Mouse (Mus musculus) macrophage (primary cell): ENCODE data around the gene Spocd1. TPM values are rescaled to one million over a fixed set of nuclear protein-coding genes. Genes with fewer than 3 reads are reported as not detected.

Source experiments
- H3K27ac ChIP-seq: fragments of 350-480 bp; formaldehyde crosslinking; 2 replicates; pipeline ENCODE4 v1.9.0; 2021
- H3K36me3 ChIP-seq: fragments of 350-480 bp; formaldehyde crosslinking; 2 replicates; pipeline ENCODE4 v1.9.0; 2021; ENCODE audit errors: inconsistent target
- H3K4me3 ChIP-seq: fragments of 350-480 bp; formaldehyde crosslinking; 2 replicates; pipeline ENCODE4 v1.9.0; 2021; ENCODE audit errors: inconsistent target
- H3K79me2 ChIP-seq: fragments of 350-480 bp; formaldehyde crosslinking; 2 replicates; pipeline ENCODE4 v1.9.0; 2021; ENCODE audit errors: inconsistent target
- WGBS: methylation state at CpG from one replicate; pipeline ENCODE4 v1.1.7; 2026; ENCODE audit warnings: inconsistent platforms; ENCODE audit not compliant: missing documents; 5-methylcytosine and 5-hydroxymethylcytosine counted together
- polyA plus RNA-seq: library from polyadenylated mRNA; stranded (reverse); fragments of 250-400 nt; gene quantifications from 3 replicates; pipeline ENCODE4 v1.2.4, GENCODE M21; 2018; ENCODE audit warnings: inconsistent platforms

Spocd1 gene
- polyA plus RNA-seq, 1 experiment from 2014 or later, result not detected

DNA sequence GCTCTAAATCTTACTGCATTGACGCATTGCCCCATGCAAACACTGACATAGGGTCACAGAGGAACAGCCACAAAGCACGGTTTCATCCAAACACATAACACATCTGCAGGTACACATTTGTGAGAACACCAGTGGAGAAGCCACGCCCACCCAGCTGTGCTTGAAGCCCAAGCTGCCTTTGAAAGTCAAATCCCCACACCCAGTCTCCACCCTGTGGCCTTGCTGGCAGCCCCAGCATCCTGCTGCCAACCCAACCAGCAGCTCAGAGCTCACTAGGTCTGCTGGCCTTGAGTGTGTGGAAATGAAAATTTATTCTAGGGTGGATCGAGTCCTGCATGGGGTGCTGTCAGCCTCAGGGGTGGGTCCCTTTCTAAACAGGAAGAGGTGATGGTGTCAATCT lies 48.2 kb downstream of the Spocd1 start:
- no peak overlapping the region for H3K4me3 ChIP-seq
- no peaks in the 10 kb centered on the region for H3K79me2 ChIP-seq
- WGBS, result 82% methylated on average over 4 of the region's 4 CpGs
- no peaks in the 10 kb centered on the region for H3K36me3 ChIP-seq
- H3K27ac ChIP-seq, result no peak overlapping the region

DNA sequence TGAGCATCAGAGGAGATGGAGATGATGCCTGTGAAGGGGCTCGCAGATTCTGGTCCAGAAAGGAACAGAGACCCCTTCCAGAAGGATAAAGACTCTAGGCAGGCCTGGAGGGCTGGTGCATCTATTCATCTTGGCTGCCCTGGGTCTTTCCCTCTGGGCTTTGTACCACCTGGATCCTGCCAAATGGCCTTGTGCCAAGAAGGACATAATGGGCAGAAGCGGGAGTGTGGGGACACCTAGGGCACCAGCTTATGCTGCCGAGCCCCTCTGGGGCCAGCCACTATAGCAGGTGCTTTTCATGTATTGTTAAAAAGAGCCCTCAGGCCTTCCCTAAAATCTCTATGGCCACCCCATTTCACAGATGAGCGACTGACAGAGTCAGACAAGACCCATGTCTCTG lies 49.2 kb downstream of the Spocd1 start:
- Histone ChIP-seq H3K79me2 (no peaks in the 10 kb centered on the region), H3K27ac (no peak overlapping the region), H3K36me3 (no peaks in the 10 kb centered on the region), H3K4me3 (no peak overlapping the region)
- 95% methylated on average over 4 of the region's 4 CpGs for WGBS

DNA sequence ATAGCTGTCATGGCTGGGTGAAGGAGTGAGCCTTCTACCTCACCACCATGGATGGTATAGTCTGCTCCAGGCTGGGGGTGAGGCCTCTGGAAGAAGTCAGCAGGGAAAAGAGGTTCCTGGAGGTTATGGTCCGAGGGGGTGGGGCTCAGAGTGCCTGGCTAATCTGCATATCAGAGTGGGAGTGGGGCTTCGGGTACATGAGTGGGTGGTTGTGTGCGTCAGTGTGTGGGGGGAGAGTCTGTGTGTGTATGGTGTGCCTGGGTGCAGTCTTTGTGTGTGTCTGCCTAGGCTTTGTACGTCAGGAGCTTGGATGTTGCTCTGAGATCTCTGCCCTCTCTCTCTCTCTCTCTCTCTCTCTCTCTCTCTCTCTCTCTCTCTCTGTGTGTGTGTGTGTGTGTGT lies 49.9 kb downstream of the Spocd1 start:
- Histone ChIP-seq H3K79me2 (no peaks in the 10 kb centered on the region), H3K27ac (no peak overlapping the region), H3K36me3 (no peaks in the 10 kb centered on the region), H3K4me3 (no peak overlapping the region)
- 93% methylated on average over 4 of the region's 4 CpGs for whole genome bisulfite sequencing

DNA sequence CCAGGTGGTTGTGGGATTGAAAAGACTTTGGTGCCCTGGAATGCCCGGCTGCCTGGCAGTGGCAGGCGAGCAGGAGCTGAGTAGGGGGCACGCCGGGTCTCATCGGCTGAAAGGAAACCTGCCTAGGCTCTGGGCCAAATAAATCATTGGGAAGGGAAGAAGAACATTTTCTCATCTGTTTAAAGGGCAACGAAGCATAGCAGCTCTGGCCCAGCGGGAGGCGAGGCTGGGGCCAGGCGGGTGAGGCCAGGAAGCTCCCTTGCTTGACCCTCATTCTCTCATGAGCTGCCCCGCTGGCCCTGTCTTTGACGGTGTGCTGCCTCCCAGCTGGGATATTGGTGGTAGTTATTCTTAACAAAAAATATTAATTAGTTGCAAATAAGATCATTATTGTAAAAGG lies 52.6 kb downstream of the Spocd1 start:
- no peak overlapping the region for H3K4me3 ChIP-seq
- no peak overlapping the region for H3K27ac ChIP-seq
- no peaks in the 10 kb centered on the region for H3K79me2 ChIP-seq
- WGBS, result 75% methylated on average over 11 of the region's 11 CpGs
- H3K36me3 ChIP-seq, result no peaks in the 10 kb centered on the region

DNA sequence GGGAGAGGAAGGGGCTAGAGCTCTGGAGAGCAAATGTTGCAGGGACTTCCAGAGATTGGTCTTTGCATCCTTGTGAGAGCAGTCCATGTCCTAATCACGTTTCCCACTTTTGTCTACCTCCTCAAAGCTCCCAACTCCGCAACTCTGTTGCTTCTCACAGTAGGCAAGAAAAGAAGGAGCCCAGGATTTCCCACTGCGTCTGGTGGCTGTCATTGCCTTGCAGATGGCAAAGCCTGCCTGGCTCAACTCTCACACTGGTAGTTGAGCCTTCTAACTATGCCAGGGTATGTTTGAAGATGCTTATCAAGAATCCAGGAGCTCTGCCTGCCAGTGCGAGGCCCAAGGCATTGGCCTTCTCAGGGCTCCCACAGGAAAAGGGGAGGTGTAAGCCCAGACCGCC lies 54.0 kb downstream of the Spocd1 start:
- Histone ChIP-seq H3K4me3 (no peak overlapping the region), H3K27ac (no peak overlapping the region), H3K36me3 (no peaks in the 10 kb centered on the region), H3K79me2 (no peaks in the 10 kb centered on the region)
- WGBS, result 34% methylated on average over 4 of the region's 5 CpGs

DNA sequence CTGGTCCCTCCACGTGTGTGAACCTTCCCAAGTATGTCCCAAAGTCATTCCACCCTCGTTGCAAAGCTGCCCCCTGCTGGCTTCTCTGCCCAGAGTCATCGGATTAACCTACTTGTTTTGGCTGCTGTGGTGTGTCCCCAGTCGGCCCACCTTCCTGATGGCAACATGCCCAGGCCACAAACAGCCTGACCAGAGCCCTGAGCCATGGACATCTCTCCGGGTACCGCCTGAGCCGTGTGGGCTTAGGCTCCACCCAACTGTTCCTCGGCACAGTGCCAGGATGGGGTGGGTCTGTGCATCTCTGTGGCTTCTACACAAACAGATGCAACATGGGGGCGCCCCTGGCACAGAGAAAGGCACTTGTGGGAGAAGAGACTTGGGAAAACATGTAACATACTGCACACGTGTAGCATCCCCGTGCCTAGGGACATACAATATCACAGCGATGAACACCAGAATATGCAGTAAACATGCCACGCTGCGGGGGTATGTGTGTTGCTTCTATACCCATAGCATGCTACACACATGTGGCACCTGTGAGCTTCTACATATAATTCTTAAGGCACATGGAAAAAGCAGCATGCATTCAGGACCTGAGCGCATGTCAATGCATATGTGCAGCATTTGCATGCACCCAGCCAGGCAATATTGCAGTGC lies 54.8 kb downstream of the Spocd1 start:
- Histone ChIP-seq H3K27ac (no peak overlapping the region), H3K36me3 (no peaks in the 10 kb centered on the region), H3K79me2 (no peaks in the 10 kb centered on the region), H3K4me3 (no peak overlapping the region)
- WGBS, result 8% methylated on average over 15 of the region's 15 CpGs

DNA sequence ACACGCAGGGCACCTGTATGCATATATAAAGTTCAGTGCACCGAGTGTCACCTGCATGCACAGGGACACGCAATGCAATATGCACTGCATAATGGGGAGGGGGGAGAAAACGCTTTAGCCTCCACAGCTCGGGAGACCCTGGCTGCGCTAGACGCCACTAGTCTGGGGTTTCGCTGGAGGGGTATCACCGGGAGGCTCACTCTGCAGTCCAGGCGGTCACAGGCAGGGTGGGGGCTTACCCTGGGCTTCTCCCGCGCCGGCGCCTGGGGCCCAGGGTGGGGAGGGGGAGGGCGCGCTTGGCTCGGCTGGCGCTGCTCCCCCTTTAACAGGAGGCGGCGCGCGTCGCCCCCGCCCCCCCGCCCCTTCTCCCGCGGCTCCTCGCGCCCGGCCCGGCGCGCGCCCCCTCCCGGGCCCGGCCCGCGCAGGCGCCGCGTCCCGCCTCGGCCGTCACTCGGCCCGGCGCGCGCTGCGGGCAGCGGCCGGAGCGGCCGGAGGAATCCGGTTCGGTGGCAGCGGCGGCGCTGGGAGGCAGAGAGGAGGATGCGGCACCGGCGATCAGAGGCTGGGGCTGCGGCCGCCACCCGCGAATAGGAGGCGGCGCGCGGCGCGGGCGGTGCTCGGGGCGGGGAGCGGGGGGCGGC lies 55.5 kb downstream of the Spocd1 start, which contains the start of gene Adgrb2:
TSS of gene Adgrb2 (plus strand) at position 450 of the 641 bp plus-strand sequence.
- WGBS, result 1% methylated on average over 39 of the region's 77 CpGs
- H3K36me3 ChIP-seq, result no peaks in the 10 kb centered on the region
- no peak within 1 kb of the TSS for H3K27ac ChIP-seq
- H3K79me2 ChIP-seq, result no peaks in the 10 kb centered on the region
- H3K4me3 ChIP-seq, result no peak within 1 kb of the TSS

DNA sequence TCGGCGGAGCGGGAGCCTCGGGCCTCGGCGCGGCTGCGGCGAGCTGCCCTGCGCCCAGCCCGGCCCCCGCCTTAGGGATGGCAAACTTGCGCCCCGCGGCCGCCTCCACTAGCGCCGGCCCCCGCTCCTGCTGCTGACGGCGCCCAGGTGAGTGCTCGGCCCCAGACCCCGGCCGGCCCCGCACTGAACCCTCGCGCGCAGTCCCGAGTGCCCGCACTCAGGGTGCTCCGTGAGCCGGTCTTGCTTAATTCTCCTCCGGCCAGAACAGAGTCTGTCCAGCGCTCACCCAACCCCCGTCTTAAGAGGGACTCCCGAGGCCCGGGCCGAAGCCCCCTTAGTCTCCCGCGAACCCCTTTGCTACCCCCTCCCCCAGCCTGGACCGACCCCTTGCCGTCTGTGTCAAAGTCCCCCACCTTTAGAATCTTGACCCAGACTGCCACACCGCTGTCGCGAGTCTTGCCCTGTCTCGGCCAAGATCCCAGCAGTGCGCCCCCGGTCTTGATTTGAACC lies 56.2 kb downstream of the Spocd1 start:
- H3K27ac ChIP-seq, result no peak overlapping the region
- no peaks in the 10 kb centered on the region for H3K36me3 ChIP-seq
- no peak overlapping the region for H3K4me3 ChIP-seq
- no peaks in the 10 kb centered on the region for H3K79me2 ChIP-seq
- WGBS, result 1% methylated on average over 48 of the region's 48 CpGs

DNA sequence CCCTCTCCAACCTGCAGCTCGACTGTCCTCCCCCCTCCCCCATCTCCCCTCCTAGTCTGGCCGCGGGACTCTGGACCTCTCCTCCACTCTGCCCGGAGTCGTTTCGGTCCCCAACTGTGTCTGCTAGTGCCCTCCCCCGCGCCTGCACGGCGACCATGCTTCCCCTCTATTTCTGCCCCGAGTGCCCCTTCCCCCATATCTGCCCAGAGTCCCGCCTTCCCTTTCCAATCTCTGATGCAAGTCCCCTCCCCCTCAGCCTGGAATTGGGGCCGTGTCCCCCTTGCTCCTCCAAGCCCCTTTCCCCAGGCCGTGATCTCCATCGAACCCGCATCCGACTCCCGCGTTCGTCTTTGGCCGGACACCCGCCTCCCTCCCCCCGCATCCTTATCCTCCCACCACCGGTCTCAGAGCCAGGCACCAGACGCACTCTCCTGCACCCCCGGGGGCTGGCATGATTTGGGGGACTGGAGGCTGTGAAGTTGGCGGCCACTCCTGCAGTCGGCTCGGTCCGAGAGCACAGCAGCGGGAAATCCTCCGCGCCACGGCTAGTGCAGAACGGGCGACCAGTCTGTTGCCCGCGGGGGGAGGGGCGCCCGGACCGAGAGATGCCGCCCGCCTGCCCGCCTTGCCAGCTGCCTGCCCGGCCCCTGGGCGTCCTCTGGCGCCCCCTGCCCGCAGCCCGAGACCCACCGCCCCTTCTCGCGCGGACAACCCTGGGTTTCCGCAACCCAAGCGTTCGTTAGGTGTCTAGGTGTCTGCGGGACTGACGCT lies 56.8 kb downstream of the Spocd1 start:
- H3K27ac ChIP-seq, result no peak overlapping the region
- H3K79me2 ChIP-seq, result no peaks in the 10 kb centered on the region
- no peaks in the 10 kb centered on the region for H3K36me3 ChIP-seq
- H3K4me3 ChIP-seq, result no peak overlapping the region
- 2% methylated on average over 49 of the region's 58 CpGs for WGBS

DNA sequence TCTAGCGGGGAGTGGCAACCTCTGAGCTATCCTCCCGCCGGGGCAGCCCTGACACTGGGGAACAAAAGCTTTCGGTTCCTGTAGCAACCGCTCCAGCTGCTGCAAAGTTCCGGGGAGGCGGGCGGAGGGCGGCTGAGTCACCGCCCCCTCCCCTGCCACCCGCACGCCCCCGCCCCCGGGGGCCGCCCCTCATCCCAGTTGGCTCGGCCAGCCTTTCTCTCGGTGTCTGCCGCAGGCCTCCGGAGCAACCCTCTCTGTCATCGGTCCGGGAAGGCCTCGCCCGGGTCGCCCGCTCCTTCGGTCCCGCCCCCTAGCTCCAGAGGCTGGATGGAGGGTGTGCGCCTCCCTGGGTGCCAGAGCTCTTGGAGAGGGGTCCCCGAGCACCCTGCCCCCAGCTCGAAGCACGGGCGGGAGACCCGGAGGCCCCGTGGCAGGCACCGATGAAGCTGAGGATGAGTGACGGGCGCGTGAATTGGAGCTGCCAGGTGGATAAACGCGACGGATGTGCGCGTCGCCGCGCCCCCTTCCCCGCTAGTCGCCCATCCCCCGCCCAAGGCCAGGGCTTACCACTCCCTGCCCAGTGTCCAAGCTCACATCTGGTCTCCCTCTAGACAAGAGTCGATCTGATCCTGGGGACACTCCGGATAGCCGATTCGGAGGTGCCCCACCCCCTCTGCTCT lies 58.9 kb downstream of the Spocd1 start:
- WGBS, result 2% methylated on average over 48 of the region's 53 CpGs
- no peaks in the 10 kb centered on the region for H3K79me2 ChIP-seq
- H3K36me3 ChIP-seq, result no peaks in the 10 kb centered on the region
- peak overlapping the region; percentile 12; the same call in 1 of the 2 replicates for H3K4me3 ChIP-seq
- no peak overlapping the region for H3K27ac ChIP-seq

DNA sequence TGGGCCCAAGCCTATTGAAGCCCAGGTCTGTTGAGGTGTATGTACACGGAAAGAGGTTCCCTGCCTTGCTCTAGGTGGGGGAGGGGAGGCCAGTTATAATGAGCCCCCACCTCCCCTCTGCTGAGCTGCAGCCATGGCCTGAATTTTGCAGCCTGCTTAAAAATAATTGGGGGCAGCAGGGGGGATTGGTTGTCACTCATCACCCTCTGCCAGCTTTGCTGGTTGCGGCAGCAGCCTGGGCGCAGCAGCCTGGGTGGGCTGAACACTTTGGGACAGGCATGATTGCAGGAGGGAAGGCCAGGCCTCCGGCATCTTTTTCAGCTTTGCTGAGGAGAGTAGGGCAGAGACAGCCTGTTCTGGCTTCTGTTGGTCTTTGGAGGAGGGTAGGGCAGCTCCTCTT lies 60.9 kb downstream of the Spocd1 start:
- Histone ChIP-seq H3K36me3 (no peaks in the 10 kb centered on the region), H3K79me2 (no peaks in the 10 kb centered on the region), H3K4me3 (no peak overlapping the region), H3K27ac (no peak overlapping the region)
- WGBS, result 100% methylated on average over 4 of the region's 4 CpGs

DNA sequence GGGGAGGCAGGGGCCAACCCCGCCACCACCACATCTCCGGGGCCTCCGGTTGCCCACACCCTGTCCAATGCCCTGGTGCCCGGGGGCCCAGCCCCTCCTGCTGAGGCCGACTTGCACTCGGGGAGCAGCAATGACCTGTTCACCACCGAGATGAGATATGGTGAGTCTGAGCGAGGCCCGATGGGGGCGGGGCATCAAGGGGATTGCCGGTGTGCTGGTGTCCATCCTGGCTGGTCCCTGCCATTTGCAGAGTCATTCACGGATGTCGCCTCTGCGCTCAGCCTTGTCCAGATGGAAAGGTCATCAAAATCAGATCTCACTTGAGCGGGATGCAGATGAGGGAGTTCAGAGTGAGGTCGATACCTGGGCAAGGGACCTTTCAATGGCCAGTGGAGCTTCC lies 63.7 kb downstream of the Spocd1 start:
- H3K4me3 ChIP-seq, result no peak overlapping the region
- WGBS, result 93% methylated on average over 16 of the region's 16 CpGs
- no peaks in the 10 kb centered on the region for H3K79me2 ChIP-seq
- no peaks in the 10 kb centered on the region for H3K36me3 ChIP-seq
- H3K27ac ChIP-seq, result no peak overlapping the region

DNA sequence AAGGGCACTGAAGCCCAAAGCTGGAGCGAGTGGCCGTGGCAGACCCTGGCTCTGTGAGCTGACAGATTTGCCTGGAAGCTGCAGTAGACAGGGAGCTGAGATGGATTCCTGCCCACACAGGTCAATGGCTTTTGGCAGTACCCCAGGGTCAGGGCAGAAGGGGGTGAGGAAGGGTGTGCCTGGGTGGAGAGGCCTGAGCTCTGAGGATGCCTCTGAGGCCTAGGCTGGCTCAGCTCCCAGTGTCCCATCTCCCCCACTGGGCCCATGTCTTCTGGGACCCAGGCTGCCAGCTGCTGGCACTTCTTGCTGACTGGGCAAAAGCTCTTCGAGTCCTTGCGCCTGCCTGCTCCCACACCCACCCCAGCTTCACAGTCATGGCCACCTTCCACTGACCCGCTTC lies 64.2 kb downstream of the Spocd1 start:
- Histone ChIP-seq H3K36me3 (no peaks in the 10 kb centered on the region), H3K27ac (no peak overlapping the region), H3K4me3 (no peak overlapping the region), H3K79me2 (no peaks in the 10 kb centered on the region)
- WGBS, result 90% methylated on average over 5 of the region's 5 CpGs

DNA sequence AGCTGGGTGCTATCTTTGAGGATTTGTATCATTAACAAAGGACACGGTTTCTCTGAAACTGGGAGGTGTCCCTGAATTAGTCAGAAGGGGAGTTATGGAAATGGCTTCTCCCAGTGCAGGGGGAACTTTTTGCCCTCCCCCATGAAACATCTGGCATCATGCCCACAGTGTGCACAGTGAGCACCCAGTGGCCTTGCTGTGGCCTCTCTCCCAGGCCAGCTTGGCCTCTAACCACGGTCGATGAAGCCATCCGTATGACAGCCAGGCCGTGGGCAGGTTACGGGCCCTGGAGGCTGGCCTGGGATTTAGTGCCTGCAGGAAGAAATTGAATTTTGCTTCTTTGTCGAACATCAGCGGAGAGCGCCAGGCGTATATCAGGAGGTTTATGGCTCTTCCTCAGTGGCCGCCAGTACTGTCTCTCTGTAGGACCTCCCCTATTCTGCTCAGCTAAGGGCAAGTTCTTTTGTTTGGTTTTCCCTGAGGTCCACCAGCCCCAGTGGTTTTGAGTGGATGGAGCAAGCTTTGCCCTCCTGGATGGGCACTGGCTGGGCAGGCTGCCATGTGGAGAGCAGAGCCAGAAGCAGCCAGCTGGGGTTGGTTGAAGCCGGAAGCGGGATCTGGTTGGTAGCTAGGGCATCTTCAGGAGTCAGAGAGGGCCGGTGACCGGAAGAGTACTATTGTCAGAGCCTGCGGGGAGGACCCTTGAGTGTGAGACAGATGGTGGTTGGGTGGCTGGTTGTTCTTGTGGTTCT lies 65.1 kb downstream of the Spocd1 start:
- no peaks in the 10 kb centered on the region for H3K79me2 ChIP-seq
- no peaks in the 10 kb centered on the region for H3K36me3 ChIP-seq
- no peak overlapping the region for H3K27ac ChIP-seq
- no peak overlapping the region for H3K4me3 ChIP-seq
- 90% methylated on average over 16 of the region's 16 CpGs for WGBS
